Mouse (Mus musculus): ENCODE measurements around the gene Sned1.
"Not testable (repeated sequence)": the region's sequence is repeated elsewhere in the genome, so short reads cannot be mapped to it uniquely, and the experiment has no call there.

Gene Sned1

DNA sequence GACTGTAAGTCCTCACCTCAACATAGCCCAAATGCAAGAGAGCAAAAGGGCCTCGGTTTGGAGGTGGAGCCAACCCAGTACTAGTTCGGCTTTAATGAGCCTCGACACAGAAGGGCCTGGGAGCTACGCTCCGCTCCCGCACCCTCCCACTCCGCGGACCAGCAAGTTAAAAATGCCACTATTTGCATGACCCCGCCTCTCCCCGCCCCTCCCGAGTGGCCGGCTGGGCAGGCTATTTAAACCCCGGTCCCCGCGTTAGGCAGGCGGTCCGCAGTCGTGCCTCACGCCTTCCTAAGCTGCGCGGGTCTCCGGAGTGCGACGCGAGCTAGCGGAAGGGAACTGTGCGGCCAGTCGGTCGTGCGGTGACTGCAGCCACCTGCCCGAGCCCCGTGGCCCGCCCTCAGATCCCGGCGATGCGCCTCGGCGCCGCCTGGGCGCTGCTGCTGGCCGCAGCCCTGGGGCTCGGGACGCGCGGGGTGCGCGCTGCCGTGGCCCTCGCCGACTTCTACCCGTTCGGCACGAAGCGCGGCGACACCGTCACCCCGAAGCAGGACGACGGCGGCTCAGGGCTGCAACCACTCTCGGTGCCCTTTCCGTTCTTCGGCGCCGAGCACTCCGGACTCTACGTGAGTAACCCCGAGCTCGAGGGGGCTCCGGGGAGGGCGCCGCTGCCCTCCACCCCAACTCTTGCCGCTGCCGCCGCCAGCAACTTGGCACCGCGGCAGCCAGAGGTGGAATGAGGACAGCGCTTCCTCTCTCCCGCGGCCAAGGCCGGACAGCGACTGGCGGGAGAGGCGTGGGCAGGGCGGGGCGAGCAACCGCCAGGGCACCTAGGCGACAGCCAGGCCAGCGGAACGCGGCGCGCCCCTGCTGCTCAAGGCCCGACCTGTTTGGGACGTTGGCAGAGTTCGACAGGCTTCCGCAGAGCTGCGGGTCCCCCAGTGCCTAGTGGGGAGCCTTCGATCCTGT is at the start of gene Sned1:
Gene Sned1, plus strand, starts transcription at position 266 of the 969 bp plus-strand sequence.
- in situ Hi-C loops (cut with MseI, MboI), result no loop called here

DNA sequence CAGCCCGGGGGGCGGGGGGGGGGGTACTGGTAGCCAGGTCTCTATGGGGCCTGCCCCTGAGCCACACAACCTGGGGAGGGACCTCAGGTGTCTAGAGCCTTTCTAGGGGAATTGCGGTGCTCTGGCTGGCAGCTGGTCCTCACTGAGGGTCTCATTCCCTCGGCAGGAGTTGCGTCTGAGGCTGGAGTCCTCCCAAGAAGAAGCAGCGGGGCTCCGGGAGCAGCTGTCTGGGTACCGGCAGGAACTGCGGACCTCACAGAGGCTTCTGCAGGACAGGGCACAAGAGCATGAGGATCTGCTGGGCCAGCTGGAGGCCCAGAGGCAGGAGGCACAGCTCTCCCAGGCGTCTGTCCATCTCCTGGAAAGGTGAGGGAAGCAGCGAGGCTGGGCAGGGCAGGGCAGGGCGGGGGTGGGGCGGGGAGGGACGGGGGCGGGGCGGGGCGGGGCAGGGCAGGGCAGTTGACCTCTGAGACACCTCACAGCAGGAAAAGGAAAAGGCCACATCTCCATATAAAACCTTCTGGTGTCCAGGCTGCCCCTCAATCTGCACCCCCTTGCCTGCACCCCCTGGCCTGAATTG is 44.8 kb upstream of the Sned1 start:
- in situ Hi-C loops (cut with MseI, MboI), result no loop called here

DNA sequence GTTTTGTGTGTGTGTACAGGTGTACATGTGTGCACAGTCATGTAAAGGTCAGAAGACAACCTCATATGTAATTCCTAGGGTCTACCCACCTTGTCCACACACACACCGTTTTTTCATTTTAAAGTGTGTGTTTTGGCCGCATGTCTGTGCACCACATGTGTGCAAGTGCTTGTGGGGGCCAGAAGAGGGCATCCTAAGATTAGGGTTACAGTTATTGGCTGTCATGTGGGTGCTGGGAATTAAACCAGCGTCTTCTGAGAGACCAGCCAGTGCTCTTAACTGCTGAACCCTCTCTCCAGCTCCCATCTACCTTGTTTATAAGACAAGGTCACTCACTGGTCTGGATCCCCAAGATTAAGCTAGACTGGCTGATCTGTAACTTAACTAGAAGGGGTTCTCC is 40.7 kb upstream of the Sned1 start:
- in situ Hi-C loops (cut with MseI, MboI), result no loop called here

DNA sequence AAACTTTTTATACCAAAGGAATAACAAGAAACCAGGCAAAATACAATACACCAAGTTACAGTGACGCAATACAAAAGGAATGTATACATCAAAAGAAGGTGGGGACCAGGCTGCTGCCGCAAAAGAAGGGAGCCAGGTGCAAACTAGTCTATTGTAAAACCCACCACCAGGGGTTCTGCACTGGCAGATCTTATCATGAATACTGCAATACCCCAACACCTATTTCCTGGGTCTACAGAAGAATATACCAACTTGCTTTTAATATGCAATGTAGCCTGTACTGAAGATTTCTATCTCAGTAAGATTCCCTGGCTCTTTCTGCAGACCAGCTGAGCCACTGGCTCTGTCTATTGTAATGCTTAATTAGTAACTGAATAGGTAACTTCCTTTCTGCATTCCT is 38.2 kb upstream of the Sned1 start:
- in situ Hi-C loops (cut with MseI, MboI), result not testable (repeated sequence)

DNA sequence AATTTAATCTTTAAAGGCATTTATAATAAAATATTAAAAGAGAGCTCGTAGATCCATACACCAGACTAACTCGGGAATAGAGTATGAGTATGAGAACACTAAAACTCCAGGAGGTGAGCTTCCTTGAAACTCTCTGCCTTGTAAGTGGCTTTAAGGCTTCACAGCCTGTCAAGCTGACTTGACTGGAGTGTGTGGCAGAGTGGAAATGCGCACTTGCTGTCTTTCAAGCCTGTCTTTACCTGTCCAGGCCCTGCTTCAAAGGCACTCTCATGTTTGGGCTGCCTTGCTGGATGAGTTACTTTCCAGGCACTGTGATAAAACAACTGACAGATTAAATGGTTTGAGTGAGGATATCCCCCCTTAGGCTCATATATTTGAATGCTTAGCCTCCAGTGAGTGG is 37.7 kb upstream of the Sned1 start:
- in situ Hi-C loops (cut with MseI, MboI), result no loop called here

DNA sequence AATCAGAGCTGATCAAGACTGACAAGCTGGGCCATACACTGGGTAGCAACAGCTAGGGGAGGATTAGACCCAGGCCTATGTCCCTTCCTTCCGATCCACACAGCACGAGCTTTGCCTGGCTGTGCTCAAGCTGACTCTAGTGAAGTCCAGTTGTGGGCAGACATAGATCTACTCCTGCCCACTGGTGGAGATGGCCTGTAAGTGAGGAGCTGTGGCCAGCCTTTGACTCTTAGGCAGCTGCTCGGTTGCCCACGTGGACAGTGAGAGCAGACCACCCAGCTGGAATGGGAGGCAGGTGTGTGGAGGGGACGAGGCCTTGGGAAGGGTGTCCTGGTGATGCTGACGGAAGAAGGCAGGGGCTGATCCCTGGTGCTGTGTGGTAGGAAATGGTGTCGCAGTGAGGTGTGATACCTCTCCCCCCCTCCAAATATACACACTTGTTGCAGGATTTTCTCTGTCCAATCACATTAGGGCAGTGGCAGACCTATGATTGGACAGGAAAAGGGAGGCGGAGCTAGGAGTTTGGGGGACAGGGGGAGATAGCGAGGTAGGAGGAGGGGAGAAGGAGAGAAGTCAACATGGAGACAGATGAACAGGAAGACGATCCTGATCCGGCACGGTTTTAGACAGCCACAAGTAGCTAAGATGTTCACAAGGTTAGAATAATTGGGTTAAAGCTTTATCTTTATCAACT is 29.2 kb upstream of the Sned1 start:
- in situ Hi-C loops (cut with MseI, MboI), result no loop called here

DNA sequence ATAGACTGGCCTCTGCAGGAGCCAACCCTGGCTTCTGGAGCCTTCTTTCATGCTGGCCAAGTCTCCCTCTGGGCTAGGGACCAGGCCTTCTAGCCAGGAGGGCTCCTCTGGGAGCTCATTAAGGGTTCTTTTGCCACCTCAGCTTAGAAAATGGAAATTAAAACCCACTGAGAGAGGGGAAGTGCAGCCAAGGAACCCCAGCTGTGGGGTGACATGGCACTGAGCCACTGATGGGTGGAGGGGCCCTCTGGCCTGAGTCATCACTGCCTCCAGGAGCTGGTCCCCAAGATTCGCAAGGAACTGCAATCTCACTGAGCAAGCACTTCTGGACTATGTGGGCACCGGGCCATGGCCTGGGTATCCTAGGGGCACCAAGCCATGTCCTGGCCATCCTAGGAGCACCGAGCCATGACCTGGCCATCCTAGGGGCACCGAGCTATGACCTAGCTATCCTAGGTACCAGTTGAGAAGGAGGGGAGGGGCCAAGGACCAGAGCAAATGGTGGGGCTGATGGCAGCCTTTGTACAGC is 28.0 kb upstream of the Sned1 start:
- in situ Hi-C loops (cut with MseI, MboI), result no loop called here

DNA sequence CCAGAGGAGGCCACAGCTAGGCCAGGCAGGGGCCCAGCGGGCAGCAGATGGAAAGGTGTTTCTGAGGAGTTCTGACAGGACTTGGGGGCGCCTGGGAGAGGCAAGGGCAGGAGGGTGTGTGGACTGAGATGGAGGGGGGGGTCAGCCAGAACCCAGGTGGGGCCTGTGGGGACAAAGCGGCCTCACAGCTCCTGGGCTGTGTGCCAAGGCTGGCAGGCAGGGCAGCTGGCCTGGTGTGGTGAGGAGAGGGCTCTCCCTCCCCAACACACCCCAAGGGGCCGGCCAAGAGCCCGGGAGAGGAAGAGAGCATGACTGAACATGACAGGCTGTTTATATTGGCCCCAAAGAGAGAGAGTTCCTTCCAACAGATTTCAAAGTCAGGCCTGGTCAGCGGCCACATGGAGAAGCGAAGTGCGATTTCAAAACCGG is 25.4 kb upstream of the Sned1 start:
- in situ Hi-C loops (cut with MseI, MboI), result no loop called here

DNA sequence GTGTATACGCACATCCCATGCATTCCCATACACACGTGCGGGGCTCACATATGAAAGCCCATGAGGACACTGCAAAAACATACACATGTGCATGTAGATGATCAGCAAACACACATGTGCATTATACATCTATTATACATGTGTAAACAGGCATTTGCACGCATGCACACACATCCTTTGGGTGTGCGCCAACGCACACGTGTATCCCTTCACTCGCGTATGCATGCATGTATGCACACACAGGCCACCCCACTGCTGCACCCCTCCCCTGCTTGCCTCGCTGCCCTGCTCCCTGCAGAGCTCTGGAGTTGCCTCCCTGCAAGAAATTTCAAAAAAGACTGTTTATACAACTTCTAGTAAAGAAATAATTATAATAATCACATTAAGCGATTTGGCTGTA is 24.6 kb upstream of the Sned1 start:
- in situ Hi-C loops (cut with MseI, MboI), result no loop called here

DNA sequence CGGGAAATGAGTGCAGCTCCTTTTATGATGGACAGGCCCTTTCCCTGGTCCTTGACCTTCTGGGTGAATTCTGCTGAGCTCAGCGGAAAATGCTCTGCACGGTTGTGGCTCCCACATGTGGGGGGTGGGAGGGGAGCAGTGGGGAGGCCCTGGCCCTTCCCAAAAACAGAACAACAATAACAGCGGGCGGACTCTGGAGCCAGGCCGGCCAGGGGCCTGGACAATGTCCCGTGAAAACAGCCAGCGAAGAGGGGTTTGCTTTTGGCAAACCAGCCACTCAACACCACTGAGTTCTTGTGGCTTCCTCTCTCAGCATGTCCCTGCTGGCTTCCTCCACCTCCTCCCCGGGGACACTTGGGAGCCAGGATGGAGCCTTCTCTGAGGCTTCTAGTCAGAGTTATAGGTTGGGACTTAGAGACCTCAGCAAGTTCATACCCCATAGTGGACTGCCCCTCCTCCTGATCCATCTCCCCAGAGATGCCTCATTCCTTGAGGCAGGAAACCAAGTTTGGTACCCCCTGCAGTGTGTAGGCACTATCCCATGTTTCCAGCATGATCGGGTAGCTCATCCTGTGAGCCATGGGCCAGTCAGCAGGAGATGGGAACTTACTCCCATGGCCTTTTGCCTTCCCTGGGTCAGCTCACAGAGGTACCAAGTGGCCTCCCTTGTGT is 24.0 kb upstream of the Sned1 start:
- in situ Hi-C loops (cut with MseI, MboI), result no loop called here

DNA sequence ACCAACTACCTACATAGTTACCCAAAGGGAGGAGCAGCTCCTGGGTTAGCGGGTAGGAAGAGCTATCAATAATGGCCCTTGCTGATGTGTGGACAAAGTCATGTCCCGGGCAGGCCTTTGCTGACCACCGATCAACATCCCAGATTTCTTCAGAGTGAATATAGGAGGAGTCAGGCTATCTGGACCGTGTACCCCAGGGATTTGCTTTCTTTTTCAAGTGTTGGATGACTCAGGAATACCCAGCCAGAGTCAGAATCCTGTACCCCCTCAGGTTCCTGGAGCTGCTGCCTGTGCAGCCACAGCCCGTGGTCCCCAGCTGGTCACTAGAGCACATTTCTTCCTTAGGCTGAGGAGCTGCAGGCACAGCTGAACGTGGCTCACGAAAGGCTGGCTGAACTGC is 23.2 kb upstream of the Sned1 start:
- in situ Hi-C loops (cut with MseI, MboI), result no loop called here

DNA sequence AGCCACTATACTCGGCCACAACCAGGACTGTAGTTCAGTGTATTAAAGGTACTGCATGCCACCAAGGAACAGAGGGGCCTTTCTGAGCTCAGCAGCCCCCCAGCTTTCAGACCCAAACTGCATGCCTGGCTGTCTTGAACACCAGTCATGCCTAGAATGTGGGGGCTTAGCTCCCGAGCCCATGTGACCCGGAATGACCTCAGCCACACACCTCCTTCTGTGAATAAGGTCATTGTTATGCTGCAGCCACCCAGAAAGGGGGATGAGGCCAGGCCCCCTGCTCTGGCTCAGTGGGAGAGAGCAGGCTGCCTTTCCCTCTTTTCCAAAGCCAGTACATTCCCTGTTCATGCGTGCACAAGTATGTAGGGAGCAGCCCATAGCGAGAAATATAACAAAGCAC is 21.0 kb upstream of the Sned1 start:
- in situ Hi-C loops (cut with MseI, MboI), result no loop called here

DNA sequence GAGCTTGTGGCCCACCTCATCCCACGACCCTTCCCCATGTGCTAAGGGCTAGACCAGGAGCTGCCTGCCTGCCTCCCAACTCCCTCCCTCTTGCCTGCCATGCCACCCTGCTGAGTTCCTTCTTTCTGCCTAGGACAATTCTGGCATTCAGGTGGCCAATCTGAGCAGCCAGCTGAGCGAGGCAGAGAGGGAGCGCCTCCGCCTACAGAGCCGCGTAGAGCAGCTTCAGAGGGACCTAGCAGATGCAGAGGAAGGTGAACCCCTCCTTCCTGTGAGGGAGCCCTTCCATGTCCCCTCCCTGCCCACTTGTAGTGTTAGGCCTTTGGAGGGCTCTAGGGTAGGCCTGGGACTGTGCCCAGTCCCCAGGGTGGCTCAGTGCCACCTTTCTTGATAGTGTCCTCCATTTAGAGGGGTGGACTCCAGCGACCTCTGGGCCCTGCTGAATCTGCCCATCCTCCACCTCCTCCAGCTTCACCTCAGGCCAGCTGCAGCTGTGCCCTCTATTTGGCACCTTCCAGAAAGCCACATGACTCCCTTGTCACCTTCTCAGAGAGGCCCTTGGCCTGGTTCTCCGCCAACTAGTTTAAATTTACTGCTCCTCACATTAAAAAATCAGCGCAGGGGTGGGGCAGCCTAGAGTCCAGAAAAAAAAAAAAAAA is 18.7 kb upstream of the Sned1 start:
- in situ Hi-C loops (cut with MseI, MboI), result no loop called here

DNA sequence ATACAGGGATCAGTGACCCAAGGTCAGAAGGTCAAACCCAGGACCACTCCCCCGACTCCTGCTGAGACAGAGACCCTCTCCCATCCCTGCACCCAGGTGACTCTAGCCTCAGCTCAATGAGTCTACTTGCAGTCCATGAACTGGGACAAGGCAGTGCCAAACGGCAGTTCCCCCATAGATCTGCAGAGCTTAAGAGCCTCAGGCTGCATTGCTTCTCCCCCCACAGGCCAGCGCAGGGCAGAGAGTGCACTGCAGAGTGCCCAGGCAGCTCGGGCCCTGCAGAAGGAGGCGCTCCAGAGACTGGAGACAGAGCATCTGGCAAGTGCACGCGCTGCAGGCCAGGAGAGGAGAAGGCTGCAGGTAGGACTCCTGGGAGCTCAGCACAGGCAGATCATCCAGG is 18.1 kb upstream of the Sned1 start:
- in situ Hi-C loops (cut with MseI, MboI), result no loop called here

DNA sequence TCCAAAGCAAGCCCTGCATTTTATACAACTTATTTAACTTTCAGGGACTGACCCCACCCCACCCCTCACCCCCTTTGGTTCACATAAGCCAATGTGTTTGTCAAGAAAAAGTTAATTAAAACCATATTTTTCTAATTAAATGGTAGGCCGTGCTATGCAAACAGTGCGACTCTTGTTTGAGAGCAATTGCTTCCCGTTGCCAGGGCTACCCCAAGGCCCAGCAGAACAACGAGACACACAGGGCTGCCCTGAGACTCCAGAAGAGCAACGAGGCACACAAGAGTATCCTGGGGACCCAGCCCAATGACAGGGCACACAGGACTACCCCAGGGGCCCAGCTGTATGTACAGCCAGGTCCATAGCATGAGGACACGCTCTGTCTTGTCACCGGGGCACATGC is 14.9 kb upstream of the Sned1 start:
- in situ Hi-C loops (cut with MseI, MboI), result no loop called here

DNA sequence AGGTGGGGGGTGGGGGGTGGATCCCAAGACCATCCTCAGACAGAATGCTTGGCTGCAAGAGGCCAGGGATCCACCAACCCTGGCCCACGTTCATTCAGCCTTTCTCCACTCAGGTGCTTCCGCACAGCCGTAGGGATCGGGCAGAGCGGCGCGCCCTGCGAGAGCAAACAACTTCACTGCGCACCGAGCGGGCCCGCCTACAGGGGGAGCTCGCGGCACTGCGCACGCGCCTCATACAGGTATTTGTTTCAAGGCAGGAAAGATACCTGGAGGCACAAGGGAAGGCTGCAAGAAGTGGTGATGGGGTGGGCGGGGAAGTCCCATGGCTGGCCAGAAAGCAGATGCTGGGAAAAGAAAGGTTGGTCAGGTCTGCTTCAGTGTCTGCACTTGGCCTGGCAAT is 11.7 kb upstream of the Sned1 start:
- in situ Hi-C loops (cut with MseI, MboI), result no loop called here

DNA sequence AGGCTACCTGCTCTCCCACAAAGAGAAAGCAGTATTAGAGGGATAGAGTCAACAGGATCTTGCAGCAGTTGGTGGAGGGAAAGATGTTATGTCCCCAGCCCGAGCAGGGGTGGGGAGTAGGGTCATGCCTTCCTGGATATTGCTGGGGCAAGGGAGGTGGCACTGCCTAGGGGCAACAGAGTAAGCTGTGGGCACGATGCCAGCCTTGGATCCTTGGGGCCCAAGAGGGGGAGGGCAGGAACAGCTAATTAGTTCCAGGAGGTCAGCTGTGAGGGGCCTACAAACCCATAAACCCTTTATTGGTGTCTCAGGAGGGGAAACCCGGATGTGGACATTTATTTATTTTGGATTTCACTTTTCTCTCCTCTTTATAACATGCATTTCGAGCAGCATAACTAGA is 10.4 kb upstream of the Sned1 start:
- in situ Hi-C loops (cut with MseI, MboI), result no loop called here

DNA sequence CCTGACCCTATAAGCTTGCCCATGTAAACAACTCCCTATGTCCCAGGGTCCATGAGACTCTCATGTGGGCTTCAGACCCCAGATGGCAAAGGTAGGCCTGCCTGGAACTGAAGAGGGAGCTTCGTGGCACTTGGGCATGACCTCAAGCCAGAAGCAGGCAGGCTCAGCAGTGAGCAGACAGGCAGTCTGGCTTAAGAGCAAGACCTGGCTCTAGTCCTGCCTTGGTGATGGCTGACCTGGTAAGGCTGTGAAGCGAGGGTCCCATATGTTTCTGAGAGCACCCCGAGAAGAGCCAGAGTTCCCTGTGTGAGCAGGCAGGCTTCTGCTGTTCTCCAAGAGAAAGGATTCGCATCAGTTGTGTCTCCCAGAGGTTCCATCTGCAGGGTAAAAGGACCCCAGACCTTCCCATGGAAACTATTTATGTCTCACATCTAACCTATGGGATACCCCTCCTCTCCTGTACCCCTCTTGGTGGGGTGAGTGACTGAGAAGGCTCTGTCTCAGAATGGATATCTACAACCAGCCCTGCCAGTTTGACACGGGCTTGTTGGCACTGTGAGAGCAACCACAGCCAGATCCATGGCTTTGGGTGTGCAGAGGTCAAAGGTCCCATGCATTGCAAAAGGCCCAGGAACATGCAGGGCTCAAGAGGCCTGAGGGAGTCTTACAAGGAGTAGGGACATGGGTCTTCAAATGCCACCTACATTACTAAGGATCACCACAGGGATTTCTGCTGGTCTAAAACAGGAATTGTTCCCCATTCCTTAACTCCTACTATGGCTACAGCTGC is 9.7 kb upstream of the Sned1 start:
- in situ Hi-C loops (cut with MseI, MboI), result no loop called here

DNA sequence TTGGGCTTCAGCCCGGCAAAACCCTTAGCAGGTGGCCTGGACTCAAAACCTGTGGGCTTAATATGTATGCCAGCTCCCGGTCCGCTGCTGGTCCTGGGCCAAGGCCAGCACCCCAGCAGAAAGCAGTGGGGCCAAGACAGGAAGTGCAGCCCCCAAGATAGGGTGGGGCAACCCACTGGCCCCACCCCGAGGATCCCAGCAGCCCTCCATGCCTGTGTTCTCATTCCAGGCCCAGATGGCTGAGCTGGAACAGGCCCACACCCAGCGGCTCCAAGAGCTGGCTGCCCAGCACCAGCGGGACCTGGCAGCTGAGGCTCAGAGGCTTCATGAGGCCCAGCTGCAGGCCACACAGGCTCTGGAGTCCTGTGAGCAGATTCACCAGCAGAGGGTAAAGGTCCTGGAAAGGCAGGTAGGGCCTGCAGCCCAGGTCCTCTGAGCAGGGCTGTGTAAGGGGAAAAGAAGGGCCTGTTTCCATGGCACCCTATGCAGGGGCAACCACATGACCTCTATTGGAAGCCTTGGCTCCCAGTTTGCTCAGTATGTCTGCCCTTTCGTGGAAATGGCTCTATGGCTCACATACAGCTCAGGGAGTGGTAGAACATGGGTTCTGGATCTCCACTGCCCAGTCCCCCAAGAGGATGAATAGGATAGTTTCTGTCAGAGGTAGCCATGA is 8.2 kb upstream of the Sned1 start:
- in situ Hi-C loops (cut with MseI, MboI), result no loop called here

DNA sequence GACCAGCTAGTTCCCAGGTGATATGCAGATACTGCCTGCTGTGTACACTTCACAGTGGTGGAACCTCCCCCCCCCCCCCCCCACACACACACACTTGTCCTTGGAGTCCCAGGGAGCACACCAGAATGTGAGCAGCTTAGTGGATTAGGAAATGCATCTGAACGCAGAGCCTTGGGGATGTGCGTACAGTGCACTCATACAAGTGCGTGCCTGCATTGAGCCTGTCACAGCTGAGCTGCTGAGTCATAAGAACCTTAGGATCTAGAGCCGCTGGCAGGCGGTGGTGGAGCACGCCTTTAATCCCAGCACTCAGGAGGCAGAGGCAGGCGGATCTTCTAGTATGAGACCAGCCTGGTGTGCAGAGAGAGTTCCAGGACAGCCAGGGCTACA is 7.7 kb upstream of the Sned1 start:
- in situ Hi-C loops (cut with MseI, MboI), result no loop called here

Measured in mouse trophoblast stem cell (cell line).